ENCODE assay signal across 8 mouse cellular contexts in the genomic region with DNA sequence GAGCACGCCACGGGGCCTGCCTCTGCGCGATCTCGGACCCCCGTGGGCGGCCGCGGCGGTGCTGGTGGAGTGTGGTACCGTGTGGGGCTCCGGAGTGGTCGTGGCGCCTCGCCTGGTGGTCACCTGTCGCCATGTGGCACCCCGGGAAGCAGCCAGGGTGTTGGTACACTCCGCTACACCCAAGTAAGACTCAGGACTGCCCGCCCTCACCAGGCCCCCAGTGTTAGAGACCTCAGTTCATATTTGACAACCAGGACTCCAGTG. TPM values are rescaled to one million over a fixed set of nuclear protein-coding genes. Genes with fewer than 3 reads are reported as not detected.
DNase-seq lines count a peak whose midpoint lies in the region; ATAC-seq and TF ChIP-seq lines count a peak whose summit lies in the region.

No protein-coding gene starts in this region.

- peaks cover 15% of the 10 kb centered on the region for H3K79me2 ChIP-seq in liver, adult 2 months (ENCODE audit: control insufficient read depth, insufficient read depth, low read length)
- H3K79me2 ChIP-seq in myocyte (ENCODE audit: control insufficient read depth, insufficient read depth) = no peaks in the 10 kb centered on the region

- peaks cover 6% of the 10 kb centered on the region for H3K4me1 ChIP-seq in liver, adult 2 months (ENCODE audit: control insufficient read depth, insufficient read depth, low read length)
- peaks cover 18% of the 10 kb centered on the region for H3K4me1 ChIP-seq in embryonic facial prominence, embryonic 13.5 days
- H3K4me1 ChIP-seq in intestine, embryonic 16.5 days (ENCODE audit: control insufficient read depth, insufficient read depth, low read length) = peaks cover 15% of the 10 kb centered on the region

- WGBS in liver, adult 2 months = 5% methylated on average over 19 of the region's 19 CpGs
- 8% methylated on average over 19 of the region's 19 CpGs for WGBS in embryonic facial prominence, embryonic 13.5 days
- WGBS in intestine, embryonic 16.5 days = 9% methylated on average over 19 of the region's 19 CpGs

- TF ChIP-seq POLR2A in liver, adult 2 months (IDR thresholded peaks at IDR 0.05; ENCODE audit: extremely low read depth, insufficient read depth, low read length) = no peak
- TF ChIP-seq POLR2A in myocyte (IDR thresholded peaks at IDR 0.05; ENCODE audit: insufficient read length, low read depth) = no peak

- peak overlapping the region; percentile 100 for H3K4me2 ChIP-seq in embryonic facial prominence, embryonic 13.5 days
- peak overlapping the region; percentile 98 for H3K4me2 ChIP-seq in intestine, embryonic 16.5 days (ENCODE audit: low read depth, low read length)
- H3K4me2 ChIP-seq in myocyte (ENCODE audit: low read depth) = peak overlapping the region; percentile 61

- H3ac ChIP-seq in myocyte (ENCODE audit: control insufficient read depth, insufficient read length) = peak overlapping the region; percentile 51

- no peak for ATAC-seq in embryonic facial prominence, embryonic 13.5 days (ENCODE audit: insufficient number of reproducible peaks, insufficient read depth, low FRiP score, low TSS enrichment, low read depth)
- ATAC-seq in intestine, embryonic 16.5 days = no peak; the same call in 1 of the 2 replicates
- no peak for ATAC-seq in frontal cortex, adult (ENCODE audit: low TSS enrichment)

- no peaks in the 10 kb centered on the region for H3K27me3 ChIP-seq in liver, adult 2 months (ENCODE audit: control insufficient read depth, insufficient read depth, low read length)
- H3K27me3 ChIP-seq in embryonic facial prominence, embryonic 13.5 days = no peaks in the 10 kb centered on the region
- H3K27me3 ChIP-seq in intestine, embryonic 16.5 days (replicated peaks; ENCODE audit: control insufficient read depth, insufficient read depth, low read length) = no peaks in the 10 kb centered on the region
- H3K27me3 ChIP-seq in myocyte (ENCODE audit: control insufficient read depth, insufficient read depth, insufficient read length) = peaks cover 4% of the 10 kb centered on the region

- no peaks in the 10 kb centered on the region for H3K9me3 ChIP-seq in embryonic facial prominence, embryonic 13.5 days
- no peaks in the 10 kb centered on the region for H3K9me3 ChIP-seq in intestine, embryonic 16.5 days (ENCODE audit: control insufficient read depth, low read length)

- peak overlapping the region; percentile 97 for H3K9ac ChIP-seq in liver, adult 2 months (ENCODE audit: low read depth, low read length)
- peak overlapping the region; percentile 91 for H3K9ac ChIP-seq in embryonic facial prominence, embryonic 13.5 days
- H3K9ac ChIP-seq in intestine, embryonic 16.5 days (ENCODE audit: low read depth, low read length) = peak overlapping the region; percentile 84

- H3K27ac ChIP-seq in liver, adult 2 months (replicated peaks; ENCODE audit: insufficient read depth, low read depth, low read length) = peak overlapping the region; percentile 86
- H3K27ac ChIP-seq in embryonic facial prominence, embryonic 13.5 days = no peak overlapping the region
- no peak overlapping the region for H3K27ac ChIP-seq in intestine, embryonic 16.5 days (ENCODE audit: low read length)

- no peak for TF ChIP-seq CTCF in liver, adult 2 months (IDR thresholded peaks at IDR 0.05; ENCODE audit: low read depth, low read length)

- peaks cover 16% of the 10 kb centered on the region; the same call in 1 of the 2 replicates for H3K36me3 ChIP-seq in liver, adult 2 months (ENCODE audit: control insufficient read depth, insufficient read depth, low read length)
- H3K36me3 ChIP-seq in embryonic facial prominence, embryonic 13.5 days = peaks cover 57% of the 10 kb centered on the region
- peaks cover 13% of the 10 kb centered on the region; the same call in 1 of the 2 replicates for H3K36me3 ChIP-seq in intestine, embryonic 16.5 days (ENCODE audit: control insufficient read depth, insufficient read depth, low read length)
- peaks cover 10% of the 10 kb centered on the region for H3K36me3 ChIP-seq in myocyte (ENCODE audit: control insufficient read depth, insufficient read depth)

- peak overlapping the region; percentile 88 for H3K4me3 ChIP-seq in liver, adult 2 months (ENCODE audit: insufficient read depth, low read depth, low read length)
- H3K4me3 ChIP-seq in embryonic facial prominence, embryonic 13.5 days = peak overlapping the region; percentile 99
- H3K4me3 ChIP-seq in intestine, embryonic 16.5 days (ENCODE audit: low read length) = peak overlapping the region; percentile 94
- H3K4me3 ChIP-seq in myocyte = peak overlapping the region; percentile 33

- no peak for DNase-seq in liver, adult 2 months (ENCODE audit: extremely low read depth, low read depth, low spot score)
- DNase-seq in liver = no peak
- DNase-seq in embryo, embryonic 11 days = no peak
- DNase-seq in left cerebral cortex, postnatal 10 days (ENCODE audit: extremely low spot score in 1 of 2, low spot score in 2 of 2) = no peak

- intact Hi-C loops in left cerebral cortex, postnatal 10 days (cut with DNase I) = no loop called here

TF ChIP-seq in myocyte, 11 proteins besides CTCF, POLR2A, EP300 and RAD21:
- TF ChIP-seq SRF (IDR thresholded peaks at IDR 0.05; ENCODE audit: control insufficient read depth, insufficient read length, low read depth) (no peak), MAX (IDR thresholded peaks at IDR 0.05; ENCODE audit: low read depth) (no peak), TCF12 (IDR thresholded peaks at IDR 0.05; ENCODE audit: insufficient read depth, poor library complexity, severe bottlenecking) (no peak), TCF3 (IDR thresholded peaks at IDR 0.05; ENCODE audit: insufficient read length, low read depth) (no peak), POLR2AphosphoS2 (IDR thresholded peaks at IDR 0.05; ENCODE audit: insufficient read length, low read depth) (no peak), MYOG (IDR thresholded peaks at IDR 0.05; ENCODE audit: control insufficient read depth in 1 of 3, insufficient read depth in 1 of 3, insufficient read length in 2 of 3, low read depth in 2 of 3) (no peak), USF1 (IDR thresholded peaks at IDR 0.05; ENCODE audit: low read depth) (no peak), E2F4 (IDR thresholded peaks at IDR 0.05; ENCODE audit: insufficient read depth) (no peak), REST (IDR thresholded peaks at IDR 0.05; ENCODE audit: insufficient read depth, insufficient read length) (no peak), MYOD1 (IDR thresholded peaks at IDR 0.05; ENCODE audit: control insufficient read depth in 1 of 3, insufficient read length in 2 of 3, low read depth in 2 of 3) (no peak)

RNA-seq across cellular contexts. Expression of gene Tysnd1, which starts 1.2 kb away (rescaled TPM):
- 26.8 and 31.3 TPM in 2 replicates for total RNA-seq in liver, adult 2 months (2014; rRNA removed)
- polyA plus RNA-seq in liver, adult 2 months (2012; rRNA removed) = 111 and 123 TPM in 2 replicates
- 26.8 and 33.3 TPM in 2 replicates for polyA plus RNA-seq in embryonic facial prominence, embryonic 13.5 days (2015; fragmentation: Nextera tagmentation; extraction: Ambion mirVana)
- 21.5 and 27.6 TPM in 2 replicates for polyA plus RNA-seq in intestine, embryonic 16.5 days (2015; fragmentation: Nextera tagmentation; extraction: Ambion mirVana)
- 25.3 TPM for polyA plus RNA-seq in myocyte (2012; fragmentation: generic; extraction: Trizol)
- 10 to 100 TPM; 28.5 to 36.6 TPM for total RNA-seq in left cerebral cortex, postnatal 10 days (2021)

RNA-seq across cellular contexts. Expression of gene Sar1a, which starts 16.4 kb away (rescaled TPM):
- 73.0 and 76.2 TPM in 2 replicates for total RNA-seq in liver, adult 2 months (2014; rRNA removed)
- polyA plus RNA-seq in liver, adult 2 months (2012; rRNA removed) = 44.9 and 53.2 TPM in 2 replicates
- polyA plus RNA-seq in embryonic facial prominence, embryonic 13.5 days (2015; fragmentation: Nextera tagmentation; extraction: Ambion mirVana) = 272 and 274 TPM in 2 replicates
- 169 and 178 TPM in 2 replicates for polyA plus RNA-seq in intestine, embryonic 16.5 days (2015; fragmentation: Nextera tagmentation; extraction: Ambion mirVana)
- 142 TPM for polyA plus RNA-seq in myocyte (2012; fragmentation: generic; extraction: Trizol)
- 100 to 1,000 TPM; 133 to 136 TPM for total RNA-seq in left cerebral cortex, postnatal 10 days (2021)

RNA-seq across cellular contexts. Expression of gene Aifm2, which starts 18.6 kb away (rescaled TPM):
- 19.8 and 22.4 TPM in 2 replicates for total RNA-seq in liver, adult 2 months (2014; rRNA removed)
- 19.3 and 23.2 TPM in 2 replicates for polyA plus RNA-seq in liver, adult 2 months (2012; rRNA removed)
- 9.4 and 11.0 TPM in 2 replicates for polyA plus RNA-seq in embryonic facial prominence, embryonic 13.5 days (2015; fragmentation: Nextera tagmentation; extraction: Ambion mirVana)
- 21.1 and 22.5 TPM in 2 replicates for polyA plus RNA-seq in intestine, embryonic 16.5 days (2015; fragmentation: Nextera tagmentation; extraction: Ambion mirVana)
- polyA plus RNA-seq in myocyte (2012; fragmentation: generic; extraction: Trizol) = 20.2 TPM
- 1 to 10 TPM; 7.0 to 7.4 TPM for total RNA-seq in left cerebral cortex, postnatal 10 days (2021)

RNA-seq across cellular contexts. Expression of gene Ppa1, which starts 48.1 kb away (rescaled TPM):
- total RNA-seq in liver, adult 2 months (2014; rRNA removed) = 279 and 331 TPM in 2 replicates
- polyA plus RNA-seq in liver, adult 2 months (2012; rRNA removed) = 92.3 and 126 TPM in 2 replicates
- polyA plus RNA-seq in embryonic facial prominence, embryonic 13.5 days (2015; fragmentation: Nextera tagmentation; extraction: Ambion mirVana) = 194 and 195 TPM in 2 replicates
- 199 and 233 TPM in 2 replicates for polyA plus RNA-seq in intestine, embryonic 16.5 days (2015; fragmentation: Nextera tagmentation; extraction: Ambion mirVana)
- 93.2 TPM for polyA plus RNA-seq in myocyte (2012; fragmentation: generic; extraction: Trizol)
- 100 to 1,000 TPM; 121 to 129 TPM for total RNA-seq in left cerebral cortex, postnatal 10 days (2021)

Comparison
In these comparisons a context has a peak if more than half of its experiments do, and no peak if none do; other contexts are left out.
1. H3K4me3 ChIP-seq: peak in every context shown above with its lines; median percentile 99 in embryonic facial prominence, embryonic 13.5 days; 94 in intestine, embryonic 16.5 days; 88 in liver, adult 2 months; 33 in myocyte.